Mouse (Mus musculus) B cell, adult 67 days (primary cell): ENCODE data around the gene Orai3. TPM values are rescaled to one million over a fixed set of nuclear protein-coding genes. Genes with fewer than 3 reads are reported as not detected.

ENCODE experiments used
- total RNA-seq, 2 experiments: library from RNA; stranded (reverse); gene quantifications; 4 replicates each; pipeline ENCODE4 v1.2.4; 2023

The Orai3 gene
- 10 to 100 TPM; 38.3 to 40.4 TPM for total RNA-seq

DNA sequence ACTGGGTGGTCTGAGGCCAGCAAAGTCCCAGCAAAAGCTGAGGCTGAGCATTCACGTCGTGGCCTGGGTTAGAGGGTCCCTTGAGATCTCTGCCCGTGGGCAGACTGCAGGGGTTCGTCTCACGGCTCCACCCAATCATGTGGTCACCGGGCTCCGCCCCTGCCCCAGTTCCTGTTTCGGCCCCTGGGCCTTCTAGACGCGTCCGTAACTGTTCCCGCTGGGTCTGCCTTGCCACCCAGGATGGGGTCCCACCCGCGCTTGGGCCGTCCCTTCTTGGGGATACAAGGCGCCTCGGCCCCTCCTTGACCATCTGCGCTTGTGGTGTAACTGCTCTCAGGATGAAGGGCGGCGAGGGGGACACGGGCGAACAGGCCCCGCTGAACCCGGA lies at the start of gene Orai3:
Gene Orai3, plus strand, starts transcription at position 165 of the 388 bp plus-strand sequence.

GRCm38 (mm10) chr7:127732066-127732465 lies 37.5 kb upstream of the Orai3 start, which contains the start of gene Ctf2:
TSS of gene Ctf2 (minus strand) at chr7:127732166.

DNA sequence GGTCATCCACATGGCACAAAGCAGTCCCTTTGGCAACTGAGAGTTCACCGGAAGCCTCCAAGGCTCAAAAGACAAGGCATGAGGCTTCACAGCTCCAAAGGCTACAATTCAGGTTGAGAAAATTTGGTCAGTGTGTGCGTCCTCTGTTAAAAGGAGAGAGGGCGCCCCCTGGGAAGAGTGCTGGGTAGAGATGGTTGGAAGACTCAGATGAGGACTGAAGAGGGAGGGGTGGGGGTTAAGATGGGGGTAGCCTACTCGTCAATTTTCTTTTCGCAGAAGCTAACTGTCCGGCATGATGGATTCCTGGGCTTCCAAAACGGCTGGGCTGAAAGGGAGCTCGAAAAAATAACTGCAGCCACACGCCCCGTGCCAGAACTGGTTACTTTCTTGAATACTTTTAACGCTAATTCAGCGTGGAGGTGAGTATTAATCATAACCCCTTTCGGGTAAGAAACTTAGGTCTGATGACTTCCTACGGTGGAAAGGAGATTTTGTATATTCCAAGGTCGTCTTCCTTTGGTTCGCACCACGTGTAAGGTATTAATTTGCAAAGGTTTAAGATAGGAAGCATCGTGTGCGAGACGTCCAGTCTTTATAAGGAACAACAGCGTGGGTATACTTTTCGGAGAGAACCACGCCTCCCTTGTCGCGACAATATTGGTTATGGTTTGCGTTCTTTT lies 25.1 kb upstream of the Orai3 start, which contains the start of gene Fbxl19:
Gene Fbxl19, plus strand, starts transcription at position 178 of the 680 bp plus-strand sequence.

DNA sequence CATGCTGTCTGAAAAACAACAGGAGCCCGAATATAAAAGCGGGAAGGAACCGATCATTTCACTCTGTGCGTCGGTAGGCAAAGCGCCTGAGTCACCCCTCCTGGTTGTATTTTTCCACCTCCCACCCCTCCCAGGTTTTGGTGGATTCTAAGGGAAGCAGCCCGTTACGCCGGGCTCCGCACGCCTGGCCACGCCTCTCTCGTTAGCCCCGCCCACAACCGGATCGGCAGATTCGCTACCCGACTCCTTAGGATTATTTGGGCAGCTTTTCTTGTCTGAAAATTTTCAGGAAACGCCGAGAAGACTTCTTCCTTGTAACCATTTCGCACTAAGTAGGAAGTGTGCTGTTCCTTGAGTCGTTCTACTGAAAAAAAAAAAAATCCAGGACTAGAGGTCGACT lies 6.8 kb downstream of the Orai3 start, which contains the start of gene Setd1a:
Gene Setd1a, plus strand, starts transcription at position 245 of the 400 bp plus-strand sequence.

DNA sequence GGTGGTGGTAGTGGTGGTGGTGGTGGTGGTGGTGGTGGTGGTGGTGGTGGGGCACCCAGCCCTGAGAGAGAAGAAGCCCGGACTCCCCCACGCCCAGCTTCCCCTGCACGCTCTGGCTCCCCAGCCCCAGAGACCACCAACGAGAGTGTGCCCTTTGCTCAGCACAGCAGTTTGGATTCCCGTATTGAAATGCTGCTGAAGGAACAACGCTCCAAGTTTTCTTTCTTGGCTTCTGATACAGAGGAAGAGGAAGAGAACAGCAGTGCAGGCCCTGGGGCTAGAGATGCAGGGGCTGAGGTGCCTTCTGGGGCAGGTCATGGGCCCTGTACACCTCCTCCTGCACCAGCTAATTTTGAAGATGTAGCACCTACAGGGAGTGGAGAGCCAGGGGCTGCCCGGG lies 15.7 kb downstream of the Orai3 start, which contains the start of gene Gm49388:
Gene Gm49388, plus strand, starts transcription at position 301 of the 400 bp plus-strand sequence.

GRCm38 (mm10) chr7:127800435-127801009 lies 30.9 kb downstream of the Orai3 start, which contains the start of gene Hsd3b7:
TSS of gene Hsd3b7 (plus strand) at chr7:127800604.

DNA sequence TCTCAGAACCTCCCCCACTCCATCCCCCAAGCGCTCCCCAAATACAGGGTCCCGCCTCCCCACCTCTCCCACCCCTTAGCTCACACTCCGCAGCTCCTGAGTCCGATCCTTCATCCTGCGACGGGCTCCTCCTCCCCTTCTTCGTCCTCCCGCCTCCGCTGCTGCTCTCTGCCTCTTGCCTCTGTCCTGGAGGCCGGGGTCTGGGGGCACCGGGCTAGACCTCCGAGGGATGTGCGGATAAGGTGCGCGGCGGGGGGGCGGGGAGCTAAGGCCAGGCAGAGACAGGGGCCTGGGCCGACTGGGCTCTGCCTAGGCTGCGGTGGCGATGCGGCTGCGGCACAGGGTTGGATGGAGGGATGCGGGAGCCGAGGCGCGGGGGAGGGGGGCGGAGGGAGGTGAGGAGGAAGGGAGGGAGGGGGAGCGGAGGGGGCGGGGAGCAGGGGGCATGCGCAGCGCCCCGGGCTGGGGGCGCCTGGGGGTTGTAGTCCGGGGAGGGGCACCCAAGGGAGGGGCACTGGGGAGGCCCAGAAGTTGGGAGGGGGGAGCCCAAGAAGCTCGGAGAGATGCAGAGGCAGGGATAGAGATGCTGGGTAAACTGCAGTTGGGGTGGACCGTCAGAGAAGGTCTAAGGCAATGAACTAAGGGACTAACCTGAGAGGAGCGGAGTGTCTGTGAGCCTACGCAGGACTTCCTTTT lies 54.7 kb downstream of the Orai3 start, which contains the start of the genes Stx4a and Stx1b:
Gene Stx4a, plus strand, starts transcription at position 119 of the 696 bp plus-strand sequence.
Gene Stx1b, minus strand, starts transcription at position 374 of the 696 bp plus-strand sequence.

Other genes with a start within 250 kb of the Orai3 start
- 1 to 10 TPM in 1 of 2 experiments, not detected in 1; 6.6 TPM for gene Tmem265, start 208.4 kb upstream of the Orai3 start, total RNA-seq
- gene Phkg2, start 196.5 kb upstream of the Orai3 start, total RNA-seq = 100 to 1,000 TPM; 143 to 159 TPM
- 1 to 10 TPM; 1.0 to 1.3 TPM for gene Ccdc189, start 181.2 kb upstream of the Orai3 start, total RNA-seq
- 100 to 1,000 TPM; 152 to 153 TPM for gene Rnf40, start 181.0 kb upstream of the Orai3 start, total RNA-seq
- 1 to 10 TPM; 4.0 to 5.6 TPM for gene Zfp629, start 154.0 kb upstream of the Orai3 start, total RNA-seq
- 10 to 100 TPM; 57.9 to 70.7 TPM for gene Bcl7c, start 60.9 kb upstream of the Orai3 start, total RNA-seq
- not detected for gene Ctf1, start 57.1 kb upstream of the Orai3 start, total RNA-seq
- gene Ctf2, start 37.6 kb upstream of the Orai3 start, total RNA-seq = not detected
- gene Fbxl19, start 25.3 kb upstream of the Orai3 start, total RNA-seq = 10 to 100 TPM; 14.3 to 15.7 TPM
- 10 to 100 TPM; 71.9 to 94.6 TPM for gene Setd1a, start 6.9 kb downstream of the Orai3 start, total RNA-seq
- under 1 TPM in 1 of 2 experiments, not detected in 1; 0.53 TPM for gene Gm49388, start 15.8 kb downstream of the Orai3 start, total RNA-seq
- gene Hsd3b7, start 30.8 kb downstream of the Orai3 start, total RNA-seq = 1 to 10 TPM; 4.1 to 6.1 TPM
- 100 to 1,000 TPM; 143 to 167 TPM for gene Stx4a, start 54.5 kb downstream of the Orai3 start, total RNA-seq
- gene Stx1b, start 54.7 kb downstream of the Orai3 start, total RNA-seq = not detected
- 100 to 1,000 TPM; 104 to 108 TPM for gene Zfp646, start 106.4 kb downstream of the Orai3 start, total RNA-seq
- 10 to 100 TPM; 15.3 to 20.7 TPM for gene Zfp668, start 107.0 kb downstream of the Orai3 start, total RNA-seq
- gene Prss53, start 121.2 kb downstream of the Orai3 start, total RNA-seq = under 1 TPM in 1 of 2 experiments, not detected in 1; 0.49 TPM
- gene Gm21974, start 125.6 kb downstream of the Orai3 start, total RNA-seq = under 1 TPM in 1 of 2 experiments, not detected in 1; 0.83 TPM
- 10 to 100 TPM; 13.7 to 19.4 TPM for gene Vkorc1, start 125.8 kb downstream of the Orai3 start, total RNA-seq
- gene Bckdk, start 134.3 kb downstream of the Orai3 start, total RNA-seq = 10 to 100 TPM; 29.3 to 35.7 TPM
- 10 to 100 TPM; 51.0 to 58.3 TPM for gene Kat8, start 142.7 kb downstream of the Orai3 start, total RNA-seq
- not detected for gene Prss8, start 160.3 kb downstream of the Orai3 start, total RNA-seq
- gene Prss36, start 176.9 kb downstream of the Orai3 start, total RNA-seq = 1 to 10 TPM; 1.7 to 3.1 TPM
- gene Fus, start 197.6 kb downstream of the Orai3 start, total RNA-seq = 100 to 1,000 TPM; 721 to 839 TPM
- 10 to 100 TPM; 21.7 to 25.7 TPM for gene Pycard, start 224.1 kb downstream of the Orai3 start, total RNA-seq
- 1 to 10 TPM; 1.0 to 1.3 TPM for gene Trim72, start 234.1 kb downstream of the Orai3 start, total RNA-seq